Mouse (Mus musculus) erythroid progenitor cell, adult 5-6 weeks (primary cell): ENCODE results near the gene Tbc1d22a. TPM values are rescaled to one million over a fixed set of nuclear protein-coding genes. Genes with fewer than 3 reads are reported as not detected.

Experiments used
- ATAC-seq: replicated peaks from 2 replicates; pipeline ENCODE4 v1.8.0; 2016; ENCODE audit warnings: moderate number of reproducible peaks, mild to moderate bottlenecking, moderate TSS enrichment, inconsistent platforms; ENCODE audit not compliant: poor library complexity, low FRiP score, severe bottlenecking
- total RNA-seq, 2 experiments: library from RNA; stranded (forward) in 1 of 2; stranded (reverse) in 1 of 2; fragments of 150-400 nt in 1 of 2; fragments of 186-747, 209-891 nt in 1 of 2; gene quantifications; 2 replicates each; pipeline versions ENCODE4 v1.2.3 to v1.2.4; 2015 to 2017; ENCODE audit warnings: low replicate concordance in 2 of 2

Gene Tbc1d22a
- total RNA-seq, 2 experiments from 2014 or later, result 9.2 to 12.9 TPM

DNA sequence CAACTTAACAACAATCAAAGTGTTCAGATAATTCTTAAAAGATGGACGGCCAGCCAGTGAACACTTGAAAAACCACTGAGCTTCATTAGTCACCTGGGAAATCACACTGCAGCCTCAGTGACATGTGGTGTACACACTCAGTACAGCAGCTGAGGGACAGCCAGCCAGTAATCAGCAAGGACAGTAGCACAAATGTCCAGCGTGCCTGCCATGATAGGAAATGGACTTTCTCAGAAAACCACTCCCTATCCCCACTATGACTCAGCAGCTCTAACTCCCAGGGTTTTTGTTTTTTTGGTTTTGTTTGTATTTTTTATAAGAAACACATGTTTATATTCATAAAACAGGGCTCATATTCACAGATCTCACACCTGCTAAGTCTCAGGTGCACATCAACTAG, 209.6 kb downstream of the Tbc1d22a start:
- no peak for ATAC-seq

DNA sequence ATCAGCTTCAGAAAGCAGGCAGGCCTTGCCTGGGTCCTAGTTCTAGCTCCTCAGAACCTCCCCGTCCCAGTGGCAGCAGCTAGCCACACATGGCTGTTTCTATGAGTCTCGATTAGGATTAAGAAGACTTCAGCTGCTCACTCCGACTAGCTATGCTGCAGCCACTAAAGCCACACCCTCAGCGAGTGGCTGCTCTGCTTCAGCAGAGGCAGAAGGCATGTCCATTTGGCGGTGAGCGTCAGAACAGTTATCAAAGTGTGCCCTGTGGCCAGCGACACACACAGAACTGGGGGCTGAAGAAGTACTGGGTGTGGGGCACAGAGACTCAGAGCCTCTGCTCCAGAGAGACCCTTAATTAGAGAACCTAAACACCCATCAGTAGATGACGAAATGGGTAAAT, 210.7 kb downstream of the Tbc1d22a start:
- ATAC-seq, result no peak

DNA sequence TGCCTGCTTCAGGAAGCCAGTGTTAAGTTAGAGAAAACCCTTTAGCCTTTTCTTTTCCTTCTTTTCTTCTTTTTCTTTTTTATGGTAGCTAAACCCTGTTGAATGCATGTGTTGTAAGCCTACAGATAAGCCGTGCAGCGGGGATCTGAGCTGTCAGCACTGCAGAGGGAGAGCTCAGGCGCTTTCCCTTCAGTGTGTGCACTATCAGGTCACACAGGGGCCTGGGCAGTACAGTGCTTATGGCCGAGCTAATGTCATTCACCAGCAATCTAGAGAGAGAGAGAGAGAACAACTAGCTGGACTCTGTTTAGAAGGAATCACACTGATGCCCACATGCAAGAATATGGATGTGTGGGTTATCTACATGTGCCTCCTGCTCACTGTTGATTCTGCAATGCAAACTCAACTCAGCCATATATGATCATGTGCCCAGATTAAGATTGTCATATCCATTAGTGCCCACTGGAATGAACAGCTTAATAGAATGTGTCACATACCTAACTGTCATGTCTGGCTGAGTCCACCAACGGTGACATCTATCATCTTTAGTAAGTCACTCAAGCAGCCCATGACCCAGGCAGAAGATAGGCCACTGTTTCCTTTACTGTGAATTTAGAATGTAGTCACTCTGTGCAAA, 212.2 kb downstream of the Tbc1d22a start:
- ATAC-seq, result no peak

DNA sequence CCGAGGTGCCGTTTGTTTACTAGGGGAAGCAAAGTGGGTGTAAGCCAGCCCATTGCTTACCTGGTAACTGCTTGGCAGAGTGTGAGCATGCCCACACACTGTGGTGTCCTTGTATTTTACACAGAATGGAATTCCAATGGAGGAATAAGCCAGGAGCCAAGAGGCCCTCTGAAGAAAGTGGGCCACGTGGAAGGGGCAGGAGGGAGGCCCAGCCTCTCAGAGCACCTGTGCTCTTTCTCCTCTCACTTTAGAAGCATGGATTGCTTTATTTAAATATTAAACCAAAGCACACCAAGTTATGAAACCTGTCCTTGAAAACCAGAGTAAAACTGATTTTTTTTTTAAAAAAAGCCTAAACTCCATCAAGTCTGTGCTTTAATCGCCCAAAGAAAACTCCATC, 213.2 kb downstream of the Tbc1d22a start:
- ATAC-seq, result no peak

DNA sequence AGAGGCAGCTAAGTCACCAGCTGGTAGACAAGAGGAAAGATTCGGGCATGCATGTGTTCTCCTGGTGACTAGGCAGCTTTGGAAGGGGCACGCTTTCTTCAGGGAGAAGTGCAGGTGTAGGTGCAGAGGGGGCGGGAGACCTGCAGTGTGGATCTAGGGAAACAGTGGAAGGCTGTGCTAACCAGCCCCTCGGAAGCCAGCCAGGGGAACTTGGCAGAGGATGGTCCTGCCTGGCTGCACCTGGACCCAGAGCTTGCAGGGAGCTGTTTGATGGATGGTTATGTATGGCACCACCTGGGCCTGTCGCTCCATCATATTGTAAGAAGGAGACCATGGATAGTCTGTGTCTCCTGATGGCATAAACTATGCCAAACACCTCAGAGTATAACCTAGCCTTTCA, 214.2 kb downstream of the Tbc1d22a start:
- ATAC-seq, result no peak

DNA sequence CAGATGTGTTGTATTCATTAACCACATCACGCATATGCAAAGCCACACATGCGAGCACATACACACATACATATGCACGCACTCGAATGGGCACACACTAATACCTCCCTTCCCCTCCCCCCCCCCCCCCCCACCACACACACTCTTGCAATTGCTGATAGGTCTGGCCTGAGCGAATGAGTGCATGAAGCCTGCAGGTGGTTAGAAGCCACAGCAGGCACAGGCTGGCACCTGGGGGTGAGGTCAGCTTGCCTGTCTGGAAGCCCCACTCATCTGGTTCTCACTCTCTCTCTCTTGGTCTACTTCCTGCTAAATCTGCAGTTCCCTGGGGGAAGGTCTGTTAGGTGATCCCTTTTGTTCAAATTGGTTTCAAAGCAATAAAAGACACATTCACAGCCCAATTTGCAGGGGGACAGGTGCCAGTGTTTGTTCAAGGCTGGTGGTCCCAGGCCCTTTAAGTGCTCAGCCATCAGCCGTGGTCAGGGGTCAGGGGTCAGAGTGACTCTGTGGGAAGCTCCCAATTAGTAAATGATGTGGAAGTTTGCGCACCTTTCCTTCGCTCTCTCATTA, 215.6 kb downstream of the Tbc1d22a start:
- no peak for ATAC-seq

DNA sequence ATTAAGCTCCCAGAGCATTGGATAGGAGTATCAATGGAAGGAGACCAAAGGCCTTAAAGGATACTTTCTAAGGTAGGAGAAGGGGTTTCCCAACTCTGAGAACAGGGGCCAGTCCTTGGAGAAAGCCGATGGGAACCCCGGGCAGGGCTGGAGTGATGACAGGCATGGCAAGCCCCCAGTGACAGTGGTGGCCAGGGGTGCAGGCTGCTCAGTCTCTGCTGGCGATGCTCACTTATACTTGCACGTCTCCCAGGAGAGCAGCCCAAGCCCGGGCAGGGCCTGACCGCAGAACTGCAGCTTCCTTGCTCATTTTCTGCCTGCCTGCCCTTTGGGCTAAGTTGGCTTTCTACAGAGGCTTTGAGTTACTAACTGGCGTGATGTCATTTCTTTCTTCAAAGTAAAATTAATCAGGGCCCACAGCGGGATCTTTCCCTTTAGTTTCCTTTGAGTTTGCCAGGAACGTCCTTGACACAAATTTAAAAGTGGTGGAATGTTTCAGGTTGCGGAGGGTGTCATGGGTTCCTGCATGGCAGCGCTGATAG, 217.4 kb downstream of the Tbc1d22a start:
- ATAC-seq, result no peak

DNA sequence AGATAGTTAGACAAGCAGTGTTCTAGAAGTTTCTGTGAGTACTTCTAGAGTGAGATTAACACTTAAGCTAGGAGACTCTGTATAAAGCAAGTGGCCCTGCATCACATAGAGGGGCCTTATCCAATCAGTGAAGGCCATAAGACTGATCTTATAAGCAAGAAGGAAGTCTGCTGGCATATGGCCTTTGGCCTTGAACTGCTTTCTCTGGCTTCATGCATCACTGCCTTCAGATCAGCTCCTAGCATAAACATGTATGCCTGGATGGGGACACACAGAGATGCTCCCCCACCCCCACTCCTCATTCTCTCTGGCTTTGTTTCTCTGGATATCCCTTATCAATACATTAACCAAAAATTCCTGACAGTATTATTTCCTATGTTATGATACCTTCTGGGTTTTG, 218.5 kb downstream of the Tbc1d22a start:
- no peak for ATAC-seq

DNA sequence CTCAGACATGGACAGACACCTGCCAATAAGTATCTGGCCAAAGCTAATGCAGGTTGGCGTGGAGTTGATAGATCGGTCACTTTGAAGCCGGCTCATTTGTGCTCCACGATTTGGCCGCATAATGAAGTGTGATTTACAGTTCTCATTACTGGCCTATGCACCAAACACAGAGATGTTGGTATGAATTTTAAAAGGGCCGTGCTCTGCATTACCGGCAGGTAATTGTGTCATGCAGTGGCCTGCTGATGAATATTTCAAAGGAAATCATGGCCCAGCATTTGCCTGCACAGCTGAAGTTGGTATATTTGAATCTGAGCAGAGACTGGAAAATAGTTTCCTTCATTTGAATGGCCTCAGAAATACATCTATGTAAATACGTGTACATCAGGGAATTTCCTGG, 219.1 kb downstream of the Tbc1d22a start:
- no peak for ATAC-seq

DNA sequence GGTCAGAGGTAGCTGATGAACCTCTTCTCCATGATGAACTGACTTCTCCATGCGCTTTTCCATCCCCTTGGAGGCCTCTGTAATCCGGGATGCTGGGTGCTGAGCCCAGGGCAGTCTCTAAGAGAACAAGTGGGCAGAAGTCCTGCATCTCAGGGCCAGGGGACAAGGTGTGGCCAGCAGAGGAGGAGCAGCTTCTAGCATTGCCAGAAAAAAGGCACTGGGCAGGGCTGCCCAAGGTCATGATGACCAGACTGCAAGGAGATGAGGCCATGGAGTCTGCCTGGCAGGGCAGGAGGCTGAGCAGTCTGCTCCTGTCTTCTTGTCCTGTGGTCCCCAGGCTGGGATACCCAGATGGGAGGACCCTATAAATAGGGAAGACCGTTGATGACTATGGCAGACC, 220.0 kb downstream of the Tbc1d22a start:
- no peak for ATAC-seq

DNA sequence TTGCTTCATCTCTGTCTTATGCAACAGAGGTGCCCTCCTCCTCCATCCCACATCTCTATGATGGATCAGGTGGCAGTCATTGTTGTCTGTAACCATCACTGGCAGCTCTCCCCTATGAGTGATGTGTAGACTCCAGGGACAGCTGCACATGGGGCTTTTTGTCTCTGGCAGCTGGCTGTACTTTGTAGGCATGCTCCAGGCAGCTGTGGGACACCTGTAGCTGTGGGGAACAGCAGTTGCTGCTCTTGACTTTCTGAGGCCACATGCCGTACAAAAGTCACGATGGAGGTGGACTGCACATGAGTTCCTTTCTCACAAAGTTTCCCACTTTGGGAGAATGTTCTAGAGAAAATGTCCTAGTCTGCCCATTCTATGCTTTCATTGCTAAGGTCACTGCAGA, 223.1 kb downstream of the Tbc1d22a start:
- ATAC-seq, result no peak

DNA sequence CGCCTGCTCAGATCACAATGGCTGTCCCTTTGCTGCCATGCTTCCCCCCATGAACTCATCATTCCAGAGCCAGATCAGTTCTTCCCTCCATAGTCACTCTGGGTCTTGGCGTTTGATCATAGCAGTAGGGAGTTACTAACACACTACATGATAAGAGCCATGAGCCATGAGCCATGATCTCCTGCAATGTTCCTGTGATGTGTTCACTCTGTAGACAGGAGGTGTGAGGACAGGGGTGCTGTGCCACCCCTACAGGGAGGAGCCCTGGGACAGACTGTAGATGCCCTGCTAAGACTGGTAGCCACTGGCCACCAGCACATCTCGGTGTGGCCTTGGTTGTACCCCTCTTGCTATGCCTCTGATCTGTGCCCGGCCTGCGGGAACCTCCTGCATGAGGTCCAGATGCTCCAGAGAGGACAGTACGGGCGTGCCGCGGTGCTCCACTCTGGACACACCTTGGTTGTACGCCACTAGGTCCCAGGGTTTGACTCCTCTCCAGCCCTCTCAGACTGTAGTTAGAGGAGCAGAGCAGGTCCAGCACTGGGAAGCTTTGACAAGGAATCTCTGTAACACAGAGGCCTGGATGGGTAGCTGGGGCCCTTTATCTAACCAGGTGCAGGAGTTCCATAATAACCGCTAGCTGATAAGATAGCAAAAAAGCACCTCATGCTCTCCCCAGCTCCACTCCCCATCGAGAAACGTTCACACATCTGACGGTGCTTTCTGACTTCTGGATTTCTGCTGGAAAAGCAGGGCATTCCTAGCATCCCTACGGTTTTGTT, 224.9 kb downstream of the Tbc1d22a start:
- ATAC-seq, result no peak

DNA sequence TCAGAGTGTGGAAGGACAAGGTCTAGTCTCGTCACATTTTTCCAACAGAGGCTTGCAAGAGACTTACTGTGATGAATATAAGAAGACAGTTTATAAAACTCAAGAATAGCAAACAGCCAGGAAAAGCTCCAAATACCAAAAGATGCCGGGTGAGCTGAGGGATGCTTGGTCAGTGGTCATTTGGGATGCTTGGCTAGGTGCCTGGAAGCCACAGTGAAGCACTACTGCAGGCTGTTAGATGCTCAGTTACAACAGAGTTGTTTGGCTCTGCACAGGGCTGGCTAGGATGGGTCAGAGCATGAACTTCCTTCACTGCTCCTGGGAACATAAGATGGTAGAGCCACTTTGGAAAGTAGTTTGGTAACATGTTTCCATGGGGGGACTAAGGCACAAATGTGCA, 230.0 kb downstream of the Tbc1d22a start:
- ATAC-seq, result no peak

DNA sequence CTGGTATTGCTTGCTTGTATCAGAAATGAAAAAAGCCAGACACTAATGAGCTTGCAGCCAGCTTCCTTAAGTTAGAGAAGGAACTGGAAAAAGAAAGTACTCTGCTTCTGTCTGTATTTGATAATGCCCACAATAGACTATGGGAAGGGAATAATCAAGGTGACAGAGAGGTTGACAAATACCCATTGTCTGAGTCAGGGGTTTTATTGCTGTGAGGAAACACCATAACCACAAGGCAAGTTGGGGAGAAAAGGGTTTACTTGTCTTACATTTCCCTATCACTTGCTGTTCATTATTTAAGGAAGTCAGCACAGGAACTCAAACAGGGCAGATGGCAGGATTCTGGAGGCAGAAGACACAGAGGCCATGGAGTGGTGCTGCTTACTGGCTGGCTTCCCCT, 231.8 kb downstream of the Tbc1d22a start:
- ATAC-seq, result no peak

DNA sequence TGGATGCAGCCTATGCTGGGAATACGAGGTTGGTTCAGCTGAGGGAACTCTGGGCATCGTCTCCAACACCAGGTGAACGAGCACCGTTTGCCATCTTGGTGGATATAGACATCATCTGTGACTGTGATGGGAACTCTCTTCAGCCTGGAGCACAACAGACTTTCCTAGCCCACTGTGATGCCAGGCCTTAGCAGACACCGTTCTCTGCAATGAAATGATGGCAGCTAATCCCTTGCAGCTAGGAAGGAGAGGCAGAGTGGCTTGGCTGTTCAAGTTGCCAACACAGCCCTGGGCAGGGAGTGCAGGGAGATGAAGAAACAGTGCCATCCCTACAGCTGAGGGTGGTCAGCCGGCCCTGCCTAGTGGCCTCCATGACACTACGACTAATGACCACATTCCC, 233.0 kb downstream of the Tbc1d22a start:
- no peak for ATAC-seq

DNA sequence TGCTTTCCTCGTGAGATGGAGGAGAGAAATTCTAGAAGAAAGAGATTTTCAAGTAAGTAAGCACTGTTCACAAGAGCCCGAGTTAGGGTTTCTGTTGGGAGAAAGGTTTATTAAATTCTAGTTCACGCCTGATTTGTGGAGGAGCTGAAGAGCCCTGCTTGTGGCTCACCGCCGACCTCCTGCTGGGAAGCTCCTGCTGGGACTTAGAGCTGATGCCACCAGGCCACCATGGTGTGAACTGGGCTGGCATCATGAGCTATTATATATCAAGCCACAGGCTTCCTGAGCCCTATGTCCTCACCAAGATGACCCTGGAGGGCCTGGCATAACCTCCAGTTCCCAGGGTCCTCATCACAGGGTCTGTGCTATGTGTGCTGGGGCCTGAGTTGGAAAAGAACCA, 235.0 kb downstream of the Tbc1d22a start:
- ATAC-seq, result no peak

DNA sequence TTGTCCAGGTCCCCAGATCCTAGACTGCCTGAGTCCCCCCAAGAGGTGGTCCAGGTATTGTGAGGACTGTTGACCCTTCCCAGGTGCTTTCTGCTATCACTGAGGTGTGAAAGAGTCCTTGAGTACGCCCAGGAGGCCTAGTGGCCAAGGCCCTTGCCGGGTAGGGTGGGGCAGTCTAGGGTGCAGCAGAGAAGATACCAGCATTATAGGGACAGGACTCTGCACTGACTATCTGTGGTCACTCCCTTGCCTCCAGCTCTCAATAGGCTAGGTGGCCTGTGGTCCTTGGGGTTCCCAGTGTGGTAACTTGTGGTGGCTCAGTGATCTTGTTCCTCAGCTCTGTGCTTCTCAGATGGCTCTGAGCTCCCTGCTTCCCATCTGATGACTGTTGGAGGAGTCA, 235.5 kb downstream of the Tbc1d22a start:
- ATAC-seq, result no peak

DNA sequence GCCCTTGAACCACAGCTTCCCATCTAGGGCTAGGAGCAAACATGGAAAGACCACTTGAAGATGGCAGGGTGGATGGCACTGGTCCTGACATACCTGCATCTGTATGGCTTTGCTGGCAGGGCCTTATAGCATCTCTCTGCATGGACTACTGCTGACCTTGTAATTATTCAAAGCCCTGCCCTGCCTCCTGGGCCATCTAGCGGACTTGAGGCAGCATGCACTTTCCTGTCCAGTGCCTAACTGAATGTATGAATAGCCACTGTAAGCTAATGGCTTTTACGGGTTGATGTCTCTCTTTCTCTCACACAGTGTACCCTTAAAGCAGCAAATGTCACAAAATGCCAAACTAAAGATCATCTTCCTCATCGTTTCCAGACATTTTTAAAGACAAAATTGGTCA, 245.2 kb downstream of the Tbc1d22a start:
- no peak for ATAC-seq

DNA sequence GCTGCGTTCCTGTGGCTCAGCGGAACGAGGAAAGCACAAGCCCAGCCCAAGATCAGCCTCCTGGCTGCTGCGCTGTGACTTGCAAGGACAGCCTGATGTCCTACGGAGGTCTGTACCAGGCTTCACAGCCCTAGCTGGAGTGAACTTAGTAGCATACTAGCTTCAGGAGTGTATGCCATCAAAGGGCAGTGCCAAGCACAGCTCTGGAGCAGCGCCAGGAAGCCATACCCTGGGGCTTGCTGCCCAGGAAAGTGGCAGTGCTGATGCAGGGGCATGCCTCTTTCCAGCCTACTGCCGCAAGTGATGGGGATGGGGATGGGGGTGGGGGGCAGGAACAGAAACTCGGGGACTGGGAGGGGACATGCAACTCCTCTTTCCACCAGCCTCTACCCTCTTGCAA, 248.4 kb downstream of the Tbc1d22a start:
- no peak for ATAC-seq

DNA sequence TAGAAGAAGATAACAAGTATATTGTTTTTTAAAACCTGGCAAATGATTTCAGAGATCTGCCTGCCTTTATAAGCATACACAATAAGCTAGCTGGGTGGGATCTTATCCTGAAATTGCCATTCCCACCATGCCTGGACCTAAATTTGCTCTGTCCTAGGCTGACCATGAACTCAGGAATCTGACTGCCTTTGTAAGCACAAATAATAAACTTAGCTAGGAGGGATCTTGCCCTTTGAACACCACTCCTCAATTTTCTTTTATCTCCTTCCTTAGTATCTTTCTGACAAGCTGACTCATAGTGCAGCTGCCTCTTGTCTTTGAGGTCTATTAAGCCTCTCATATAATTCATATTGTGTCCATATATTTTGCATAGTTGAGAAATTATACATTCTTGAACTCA, 253.8 kb downstream of the Tbc1d22a start:
- no peak for ATAC-seq

DNA sequence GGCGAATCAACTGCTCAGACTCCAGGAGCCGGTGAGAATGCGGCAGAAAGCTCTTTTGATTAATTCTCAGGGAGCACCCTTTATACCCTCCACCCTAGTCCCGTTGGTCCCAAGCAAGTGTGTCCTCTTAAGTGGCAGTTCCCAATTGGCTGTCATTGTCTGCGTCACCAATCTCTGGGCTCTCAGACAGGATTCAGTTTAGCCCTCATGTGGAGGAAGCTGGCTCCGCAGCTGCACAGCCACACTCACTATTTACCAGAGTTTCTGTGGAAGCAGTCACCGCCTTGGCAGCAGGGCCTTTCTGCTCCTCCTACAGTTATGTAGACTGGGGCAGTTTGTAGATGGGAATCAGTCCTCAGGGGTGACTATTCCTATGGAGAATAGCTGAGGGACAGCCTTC, 256.9 kb downstream of the Tbc1d22a start:
- no peak for ATAC-seq
